ENCODE assay signal across 10 mouse cellular contexts in the genomic region with DNA sequence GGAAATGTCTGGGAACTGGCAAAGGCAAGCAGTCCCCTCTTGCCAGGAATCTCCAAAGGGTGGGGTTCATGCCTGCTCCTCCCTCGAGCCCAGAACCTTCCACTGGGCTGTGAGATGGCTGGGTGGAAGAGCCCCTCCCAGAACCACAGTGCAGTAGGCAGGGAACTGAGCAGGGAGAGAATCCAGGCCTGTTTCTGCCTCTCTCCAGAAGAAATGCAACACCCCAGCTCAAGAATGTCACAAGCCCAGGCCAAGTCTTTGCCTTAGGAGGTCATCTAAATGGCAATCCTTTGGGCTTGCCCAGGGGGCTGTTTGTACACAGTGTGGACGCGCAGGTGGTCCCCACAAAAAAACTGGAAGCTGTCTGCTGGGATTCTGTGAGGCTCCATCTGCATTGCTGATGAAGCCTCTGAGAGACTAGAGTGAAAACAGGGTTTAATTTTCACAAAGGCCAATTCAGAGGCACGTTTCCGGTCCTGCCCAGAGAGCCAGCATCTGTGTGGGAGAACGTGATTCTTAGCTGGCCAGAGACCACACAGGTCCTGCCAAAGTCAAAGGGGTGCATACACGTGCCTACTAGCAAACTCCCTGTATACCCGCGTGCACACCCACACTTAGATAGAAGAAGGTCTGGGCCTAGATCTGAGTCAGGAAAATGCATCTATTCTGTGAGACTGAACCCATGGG.
DNase-seq lines count a peak whose midpoint lies in the region.
"Had no signal": no experiment of that assay in that cellular context is flagged by ENCODE, and none has a peak within 500 bp of the region (broad histone marks: within the 10 kb centered on the region; RNA-seq: fewer than 3 reads in every experiment).

No protein-coding gene starts in this region.

- peak; percentile 52 to 73 for DNase-seq in heart, adult 18-20 months
- no peak for DNase-seq in heart, postnatal 4 days
- peak; percentile 28 for DNase-seq in Muller cell, postnatal 12 days (ENCODE audit: inconsistent ontology term)
- peak; percentile 47 to 62 for DNase-seq in heart, adult 9 months (ENCODE audit: low spot score in 2 of 2)
- peak; percentile 43 for DNase-seq in lung, postnatal 10 days
- no peak for DNase-seq in neural tube, embryonic 10.5 days (ENCODE audit: extremely low spot score, low spot score)
- DNase-seq in urinary bladder, postnatal 4 days (ENCODE audit: low spot score in 2 of 2), result no peak
- no peak for DNase-seq in adrenal gland, adult 2 months
- DNase-seq: adrenal gland, postnatal 25 days; kidney, adult 9 months had no signal

Comparison
In these comparisons a context has a peak if more than half of its experiments do, and no peak if none do; other contexts are left out.
1. DNase-seq: peak in heart, adult 18-20 months (2 of 2), Muller cell, postnatal 12 days (single experiment), heart, adult 9 months (2 of 2) and lung, postnatal 10 days (single experiment); none in heart, postnatal 4 days (single experiment), neural tube, embryonic 10.5 days (single experiment), urinary bladder, postnatal 4 days (0 of 2) and adrenal gland, adult 2 months (single experiment).